Mouse (Mus musculus): Measurements from ENCODE around the gene F930015N05Rik. TPM values are rescaled to one million over a fixed set of nuclear protein-coding genes. Genes with fewer than 3 reads are reported as not detected.

Gene F930015N05Rik
- 0.57 TPM in 1 of 2 replicates, not detected in the other for polyA plus RNA-seq (2015; fragmentation: Nextera tagmentation; extraction: Ambion mirVana)

DNA sequence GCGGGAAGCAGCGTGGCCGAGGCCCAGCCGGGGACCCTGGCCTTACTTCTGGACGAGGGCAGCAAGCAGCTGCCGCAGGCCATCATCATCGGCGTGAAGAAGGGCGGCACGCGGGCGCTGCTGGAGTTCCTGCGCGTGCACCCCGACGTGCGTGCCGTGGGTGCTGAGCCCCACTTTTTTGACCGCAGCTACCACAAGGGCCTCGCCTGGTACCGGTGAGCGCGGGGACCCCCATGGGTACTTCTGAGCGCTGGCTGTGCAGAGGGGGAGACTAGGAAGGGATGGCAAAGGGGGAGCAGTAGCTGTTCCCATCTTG lies at the start of gene F930015N05Rik:
Gene F930015N05Rik (minus strand): TSS at position 242 of the 316 bp plus-strand sequence.
- 0% methylated on average over 24 of the region's 24 CpGs for WGBS
- ATAC-seq = peak; percentile 16; the same call in 1 of the 2 replicates
- no peak within 1 kb of the TSS for H3K27ac ChIP-seq
- peaks cover 18% of the 10 kb centered on the region for H3K4me1 ChIP-seq
- no peaks in the 10 kb centered on the region for H3K9me3 ChIP-seq (replicated peaks)
- peak within 1 kb of the TSS; percentile 69 for H3K9ac ChIP-seq
- peak within 1 kb of the TSS; percentile 55 for H3K4me3 ChIP-seq
- H3K27me3 ChIP-seq = peaks cover 69% of the 10 kb centered on the region
- H3K36me3 ChIP-seq (ENCODE audit: poor library complexity, severe bottlenecking) = no peaks in the 10 kb centered on the region
- peak within 1 kb of the TSS; percentile 95 for H3K4me2 ChIP-seq

DNA sequence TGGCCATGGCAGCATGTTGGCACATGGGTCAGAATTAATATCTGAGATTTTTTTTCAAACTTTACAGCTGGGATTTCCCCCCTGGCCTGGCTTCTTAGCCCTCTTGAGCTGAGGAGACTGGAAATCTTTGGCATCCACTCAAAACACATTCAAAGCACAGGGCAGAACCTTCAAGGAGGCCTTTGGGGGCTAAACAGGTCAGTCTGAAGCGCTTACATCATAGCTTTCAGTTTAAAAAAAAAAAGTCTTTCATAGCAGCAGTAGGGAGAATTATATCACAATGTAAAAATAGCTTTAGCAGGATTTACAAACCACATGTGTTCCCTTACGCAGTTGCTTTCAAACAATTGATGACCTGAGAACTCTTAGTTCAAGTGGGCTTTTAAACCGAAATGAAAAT lies 45.0 kb upstream of the F930015N05Rik start:
- no peak overlapping the region for H3K4me3 ChIP-seq

DNA sequence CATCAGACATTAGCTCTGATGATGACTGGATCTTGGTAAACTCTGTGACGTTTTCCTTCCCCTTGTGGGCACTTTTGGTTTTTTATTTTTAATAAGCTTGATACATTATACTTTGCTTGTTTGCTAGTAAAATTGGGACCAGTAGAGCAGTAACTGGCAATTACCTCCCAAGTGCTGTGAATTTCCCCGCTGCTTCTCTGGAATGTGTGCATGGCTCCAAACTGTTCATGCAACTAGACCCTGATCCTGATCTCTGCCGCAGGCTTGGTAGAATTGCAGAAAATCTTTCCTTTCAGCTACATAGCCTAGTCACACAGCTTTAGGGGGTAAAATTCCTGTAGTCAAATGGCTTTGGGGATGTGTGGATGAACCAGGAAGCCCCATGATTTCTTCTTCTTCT lies 37.2 kb upstream of the F930015N05Rik start:
- no peaks in the 10 kb centered on the region for H3K36me3 ChIP-seq (ENCODE audit: poor library complexity, severe bottlenecking)
- H3K9me3 ChIP-seq (replicated peaks) = no peaks in the 10 kb centered on the region
- H3K4me1 ChIP-seq = 0 out of 2 replicates have a peak, but pooled peaks cover 2% of the 10 kb centered on the region
- no peaks in the 10 kb centered on the region for H3K27me3 ChIP-seq
- no peak overlapping the region for H3K4me3 ChIP-seq
- no peak overlapping the region for H3K9ac ChIP-seq
- 84% methylated on average over 3 of the region's 3 CpGs for WGBS
- no peak overlapping the region for H3K27ac ChIP-seq
- no peak overlapping the region for H3K4me2 ChIP-seq
- ATAC-seq = no peak

More for the DNA sequence above, 45.0 kb upstream of the F930015N05Rik start:
- 0 out of 2 replicates have a peak, but pooled peaks cover 2% of the 10 kb centered on the region for H3K4me1 ChIP-seq
- WGBS = 70% methylated on average over 3 of the region's 3 CpGs
- H3K9ac ChIP-seq = no peak overlapping the region
- no peak overlapping the region for H3K4me2 ChIP-seq
- H3K27me3 ChIP-seq = peaks cover 21% of the 10 kb centered on the region; the same call in 1 of the 2 replicates
- H3K36me3 ChIP-seq (ENCODE audit: poor library complexity, severe bottlenecking) = no peaks in the 10 kb centered on the region
- no peak for ATAC-seq
- no peak overlapping the region for H3K27ac ChIP-seq
- no peaks in the 10 kb centered on the region for H3K9me3 ChIP-seq (replicated peaks)

DNA sequence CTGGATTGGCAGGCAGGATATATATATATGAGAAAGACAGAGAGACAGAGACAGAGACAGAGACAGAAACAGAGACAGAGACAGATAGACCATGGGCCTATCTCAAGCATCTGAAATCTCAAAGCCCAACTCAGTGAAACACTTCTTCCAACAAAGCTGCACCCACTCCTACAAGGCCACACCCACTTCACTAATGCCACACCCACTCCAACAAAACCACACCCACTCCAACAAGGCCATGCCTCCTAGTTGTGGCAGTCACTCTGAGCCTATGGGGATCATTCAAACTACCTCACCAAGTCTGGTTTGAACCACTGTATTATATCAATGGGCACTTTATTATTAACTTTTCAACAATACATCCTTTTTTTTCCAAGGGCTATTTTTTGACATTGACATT lies 34.2 kb upstream of the F930015N05Rik start:
- no peaks in the 10 kb centered on the region for H3K27me3 ChIP-seq
- no peak overlapping the region for H3K4me2 ChIP-seq
- H3K4me3 ChIP-seq = no peak overlapping the region
- H3K36me3 ChIP-seq (ENCODE audit: poor library complexity, severe bottlenecking) = no peaks in the 10 kb centered on the region
- no peaks in the 10 kb centered on the region for H3K4me1 ChIP-seq
- no peak for ATAC-seq
- H3K27ac ChIP-seq = no peak overlapping the region
- H3K9ac ChIP-seq = no peak overlapping the region
- H3K9me3 ChIP-seq (replicated peaks) = no peaks in the 10 kb centered on the region

DNA sequence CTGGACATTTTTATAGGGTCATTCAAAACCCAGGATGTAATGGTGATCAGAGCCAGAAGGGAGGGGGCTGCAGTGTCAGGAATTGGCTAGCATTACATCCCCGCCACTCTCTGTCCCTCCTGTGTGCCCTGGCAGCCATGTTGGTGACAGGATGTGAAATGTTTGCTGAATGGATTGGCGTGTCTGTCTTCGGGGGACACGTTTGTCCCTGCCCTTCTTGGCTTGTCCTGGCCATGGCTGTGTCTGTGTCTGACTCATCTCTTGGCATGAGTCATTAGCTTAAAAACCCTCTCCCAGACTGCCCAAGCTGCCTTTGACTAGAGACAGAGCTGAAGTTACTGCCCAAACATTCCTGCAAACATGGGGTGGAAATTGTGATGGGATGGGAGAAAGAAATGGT lies 32.3 kb upstream of the F930015N05Rik start:
- no peaks in the 10 kb centered on the region for H3K9me3 ChIP-seq (replicated peaks)
- no peak overlapping the region for H3K4me2 ChIP-seq
- H3K27ac ChIP-seq = no peak overlapping the region
- no peaks in the 10 kb centered on the region for H3K27me3 ChIP-seq
- WGBS = 91% methylated on average over 4 of the region's 4 CpGs
- no peaks in the 10 kb centered on the region for H3K4me1 ChIP-seq
- H3K9ac ChIP-seq = no peak overlapping the region
- H3K36me3 ChIP-seq (ENCODE audit: poor library complexity, severe bottlenecking) = no peaks in the 10 kb centered on the region
- no peak overlapping the region for H3K4me3 ChIP-seq
- ATAC-seq = no peak

DNA sequence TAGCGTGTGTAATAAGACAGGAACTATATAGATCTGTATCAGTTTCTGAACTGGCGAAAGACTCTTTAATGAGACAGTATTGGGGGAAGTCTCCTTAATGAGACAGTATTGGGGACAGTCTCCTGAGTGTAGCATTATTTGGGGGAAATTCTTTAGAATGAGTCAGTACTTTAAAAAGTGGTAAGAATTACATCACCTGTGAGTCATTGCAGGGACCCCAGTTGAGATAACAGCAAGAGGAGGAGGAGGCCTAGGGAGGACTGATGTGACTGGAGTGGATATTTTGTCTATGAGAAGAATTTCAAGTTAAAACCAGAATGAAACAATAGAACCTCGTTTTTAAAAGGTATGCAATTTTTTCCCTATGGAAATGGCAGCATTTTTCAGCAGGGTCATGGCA lies 25.3 kb upstream of the F930015N05Rik start:
- H3K27ac ChIP-seq = no peak overlapping the region
- no peak for ATAC-seq
- H3K9ac ChIP-seq = no peak overlapping the region
- 86% methylated on average over 3 of the region's 3 CpGs for WGBS
- H3K9me3 ChIP-seq (replicated peaks) = no peaks in the 10 kb centered on the region
- no peaks in the 10 kb centered on the region for H3K27me3 ChIP-seq
- H3K4me1 ChIP-seq = no peaks in the 10 kb centered on the region
- no peak overlapping the region for H3K4me2 ChIP-seq
- H3K36me3 ChIP-seq (ENCODE audit: poor library complexity, severe bottlenecking) = no peaks in the 10 kb centered on the region
- no peak overlapping the region for H3K4me3 ChIP-seq

DNA sequence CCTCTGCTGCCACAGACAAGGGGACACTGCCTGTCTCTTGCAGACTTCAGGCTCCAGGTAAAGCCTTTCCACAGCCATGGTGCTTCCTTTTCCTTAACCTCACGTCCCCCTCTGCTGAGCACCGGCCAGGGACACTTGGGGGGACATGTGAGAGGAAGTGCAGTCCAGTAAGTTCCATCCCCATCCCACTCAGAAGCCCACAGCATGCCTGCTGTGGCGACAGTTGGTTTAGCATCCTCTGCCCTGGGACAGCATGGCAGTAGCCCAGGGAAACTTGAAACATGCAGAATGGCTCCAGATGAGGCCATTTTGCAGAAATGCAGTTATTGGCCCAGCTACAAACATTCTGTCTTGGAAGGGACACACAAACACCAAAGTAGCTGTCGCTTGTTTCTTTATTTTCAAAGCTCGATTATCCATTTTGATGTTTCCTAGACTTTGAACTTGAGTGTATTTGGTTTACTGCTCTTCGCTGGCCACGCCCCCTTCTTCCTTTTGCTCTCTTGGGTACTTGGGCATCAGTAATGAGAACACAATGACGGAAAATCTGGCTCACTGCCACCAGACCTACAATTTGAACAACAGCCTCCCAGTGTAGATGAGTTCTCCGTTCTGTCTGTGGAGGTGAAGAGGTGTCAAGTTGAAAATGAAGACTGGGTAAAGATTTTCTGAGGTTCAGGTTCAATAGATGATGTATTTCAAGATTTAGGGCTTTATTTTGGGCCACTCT lies 12.3 kb upstream of the F930015N05Rik start:
- Histone ChIP-seq H3K4me1 (peaks cover 8% of the 10 kb centered on the region; the same call in 1 of the 2 replicates), H3K9me3 (replicated peaks) (no peaks in the 10 kb centered on the region), H3K27ac (no peak overlapping the region), H3K27me3 (peaks cover 8% of the 10 kb centered on the region), H3K4me3 (no peak overlapping the region), H3K4me2 (no peak overlapping the region), H3K9ac (no peak overlapping the region), H3K36me3 (ENCODE audit: poor library complexity, severe bottlenecking) (no peaks in the 10 kb centered on the region)
- 52% methylated on average over 9 of the region's 9 CpGs for WGBS
- no peak for ATAC-seq

DNA sequence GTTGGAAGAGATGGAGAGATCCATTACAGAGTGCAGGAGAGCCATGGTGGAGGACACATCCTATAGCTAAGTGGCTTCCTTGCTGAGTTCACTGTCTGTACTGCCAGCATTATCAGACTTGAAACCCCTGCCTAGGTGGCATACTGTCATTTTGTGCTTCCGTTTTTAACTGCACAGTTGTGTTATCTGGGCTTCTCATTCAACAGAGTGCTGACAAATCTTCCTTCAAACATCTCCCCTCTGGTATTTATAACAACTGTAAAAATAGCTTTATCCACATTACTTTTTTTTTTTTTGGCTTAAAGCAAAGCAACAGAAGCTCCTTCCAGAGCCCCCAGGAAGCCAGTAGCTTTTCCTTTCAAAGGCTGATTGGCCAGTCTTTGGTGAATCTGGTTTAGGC lies 8.8 kb upstream of the F930015N05Rik start:
- H3K27me3 ChIP-seq = peaks cover 29% of the 10 kb centered on the region
- H3K9me3 ChIP-seq (replicated peaks) = no peaks in the 10 kb centered on the region
- H3K36me3 ChIP-seq (ENCODE audit: poor library complexity, severe bottlenecking) = no peaks in the 10 kb centered on the region
- no peak for ATAC-seq
- H3K4me3 ChIP-seq = no peak overlapping the region
- WGBS = 85% methylated on average over 1 of the region's 1 CpGs
- no peak overlapping the region for H3K27ac ChIP-seq
- H3K4me2 ChIP-seq = no peak overlapping the region
- H3K4me1 ChIP-seq = peaks cover 10% of the 10 kb centered on the region
- no peak overlapping the region for H3K9ac ChIP-seq

DNA sequence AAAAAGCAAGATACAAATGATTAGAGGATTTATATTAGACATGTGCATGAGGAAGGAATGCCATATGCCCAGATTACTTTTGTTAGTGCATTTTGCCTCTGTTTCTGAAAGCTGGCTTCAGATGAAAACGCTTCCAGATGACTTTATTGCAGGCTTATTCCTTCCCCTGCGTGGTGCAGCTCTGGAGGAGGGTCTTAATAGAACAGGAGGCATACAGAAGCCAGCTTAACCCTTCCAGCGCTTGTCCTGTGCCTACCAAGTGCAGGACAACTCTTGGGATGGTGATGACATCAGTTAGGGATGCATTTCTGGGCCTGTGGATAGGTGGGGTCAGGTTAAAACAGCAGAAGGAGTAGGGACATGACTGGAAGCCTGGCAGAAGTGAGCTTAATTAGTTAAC lies 6.2 kb upstream of the F930015N05Rik start:
- Histone ChIP-seq H3K9ac (no peak overlapping the region), H3K27me3 (peaks cover 47% of the 10 kb centered on the region), H3K36me3 (ENCODE audit: poor library complexity, severe bottlenecking) (no peaks in the 10 kb centered on the region), H3K4me1 (peaks cover 2% of the 10 kb centered on the region; the same call in 1 of the 2 replicates), H3K9me3 (replicated peaks) (no peaks in the 10 kb centered on the region), H3K4me2 (no peak overlapping the region), H3K4me3 (no peak overlapping the region), H3K27ac (no peak overlapping the region)
- 46% methylated on average over 3 of the region's 3 CpGs for WGBS
- ATAC-seq = no peak

DNA sequence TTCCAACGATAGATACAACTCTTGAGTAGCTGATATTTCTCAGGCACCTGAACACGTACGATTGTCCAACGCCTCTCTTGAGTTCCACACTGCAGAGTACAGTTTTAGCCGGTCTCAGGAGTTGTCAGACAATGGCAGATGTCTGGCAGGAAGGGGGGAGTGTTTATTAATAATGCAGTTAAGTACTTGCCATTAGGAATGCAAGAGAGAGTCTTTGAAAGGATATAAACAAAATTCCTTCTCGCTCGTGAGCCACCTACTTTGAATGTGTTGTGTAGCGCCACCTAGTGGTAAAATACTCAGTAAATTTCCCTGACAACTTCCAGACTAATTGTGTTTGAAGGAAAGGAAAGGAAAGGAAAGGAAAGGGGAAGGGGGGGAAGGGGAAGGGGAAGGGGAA lies 5.7 kb upstream of the F930015N05Rik start:
- 28% methylated on average over 8 of the region's 8 CpGs for WGBS
- H3K4me2 ChIP-seq = peak overlapping the region; percentile 22; the same call in 1 of the 2 replicates
- ATAC-seq = 0 out of 2 replicates have a peak, but pooled peaks have one; percentile 30
- peaks cover 2% of the 10 kb centered on the region; the same call in 1 of the 2 replicates for H3K4me1 ChIP-seq
- H3K27me3 ChIP-seq = peaks cover 53% of the 10 kb centered on the region
- H3K36me3 ChIP-seq (ENCODE audit: poor library complexity, severe bottlenecking) = no peaks in the 10 kb centered on the region
- H3K9me3 ChIP-seq (replicated peaks) = no peaks in the 10 kb centered on the region
- H3K4me3 ChIP-seq = no peak overlapping the region
- no peak overlapping the region for H3K27ac ChIP-seq
- no peak overlapping the region for H3K9ac ChIP-seq

DNA sequence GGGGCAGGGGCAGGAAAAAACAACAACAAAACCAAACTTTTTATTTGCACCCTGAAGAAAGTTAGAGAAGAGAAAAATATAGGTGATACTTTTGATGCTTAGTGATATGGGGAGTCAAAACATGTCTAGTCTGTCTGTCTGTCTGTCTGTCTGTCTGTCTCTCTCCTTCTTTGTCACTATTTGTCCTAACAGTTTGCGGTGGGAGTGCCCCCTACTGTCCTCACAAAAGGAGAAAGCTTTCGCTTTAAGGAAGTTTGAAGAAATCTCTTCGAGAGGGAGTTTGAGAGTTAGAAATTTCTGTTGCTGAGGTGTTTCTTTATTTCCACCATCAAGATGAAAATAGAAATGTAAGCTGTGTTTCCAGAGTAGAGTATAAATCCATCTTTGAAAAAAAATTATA lies 2.5 kb upstream of the F930015N05Rik start:
- H3K27ac ChIP-seq = no peak overlapping the region
- no peak overlapping the region for H3K4me3 ChIP-seq
- H3K9me3 ChIP-seq (replicated peaks) = no peaks in the 10 kb centered on the region
- H3K4me1 ChIP-seq = peaks cover 20% of the 10 kb centered on the region
- H3K27me3 ChIP-seq = peaks cover 72% of the 10 kb centered on the region
- H3K4me2 ChIP-seq = no peak overlapping the region
- 29% methylated on average over 3 of the region's 3 CpGs for WGBS
- no peak for ATAC-seq
- H3K36me3 ChIP-seq (ENCODE audit: poor library complexity, severe bottlenecking) = no peaks in the 10 kb centered on the region
- no peak overlapping the region for H3K9ac ChIP-seq

DNA sequence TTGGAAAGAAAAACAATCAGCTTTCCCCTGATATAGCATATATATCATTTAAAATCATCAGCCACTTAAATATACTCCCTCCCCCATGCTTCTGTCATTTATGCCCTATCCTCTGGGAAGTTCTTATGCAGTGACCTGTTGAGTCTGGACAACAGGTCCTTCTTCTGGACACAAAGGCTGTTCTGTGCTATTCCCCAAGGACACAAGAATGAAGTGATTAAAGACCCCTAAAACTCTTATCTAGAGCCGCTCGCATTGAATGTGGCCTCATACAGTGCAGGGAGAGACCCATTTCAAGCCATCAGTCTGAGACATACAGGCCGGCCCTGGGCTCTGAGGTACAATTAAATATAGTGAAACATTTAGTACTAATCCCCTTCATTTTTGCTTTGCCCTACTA lies 1.3 kb upstream of the F930015N05Rik start:
- H3K27ac ChIP-seq = no peak overlapping the region
- peaks cover 20% of the 10 kb centered on the region for H3K4me1 ChIP-seq
- no peak for ATAC-seq
- H3K9ac ChIP-seq = no peak overlapping the region
- H3K27me3 ChIP-seq = peaks cover 72% of the 10 kb centered on the region
- no peak overlapping the region for H3K4me3 ChIP-seq
- 30% methylated on average over 3 of the region's 3 CpGs for WGBS
- H3K36me3 ChIP-seq (ENCODE audit: poor library complexity, severe bottlenecking) = no peaks in the 10 kb centered on the region
- no peaks in the 10 kb centered on the region for H3K9me3 ChIP-seq (replicated peaks)
- no peak overlapping the region for H3K4me2 ChIP-seq
